Mouse (Mus musculus): Measurements from ENCODE around the gene Rhobtb1. TPM values are rescaled to one million over a fixed set of nuclear protein-coding genes. Genes with fewer than 3 reads are reported as not detected.

The Rhobtb1 gene
- polyA plus RNA-seq, 1 experiment from 2014 or later: 16.1 TPM

- Histone ChIP-seq H3K4me3 (ENCODE audit: low read depth, low read length) (no peak overlapping the region), H3K9me3 (ENCODE audit: control insufficient read depth, low read length) (no peaks in the 10 kb centered on the region), H3K9ac (ENCODE audit: low read length) (no peak overlapping the region), H3K4me1 (ENCODE audit: control insufficient read depth, insufficient read depth, low read length) (no peaks in the 10 kb centered on the region), H3K27ac (ENCODE audit: low read depth, low read length) (no peak overlapping the region), H3K27me3 (ENCODE audit: control insufficient read depth, insufficient read depth, low read length) (no peaks in the 10 kb centered on the region), H3K4me2 (ENCODE audit: low read depth) (no peak overlapping the region), H3K36me3 (ENCODE audit: control insufficient read depth, insufficient read depth, low read length) (no peaks in the 10 kb centered on the region)
- ATAC-seq (ENCODE audit: insufficient read depth, low FRiP score, low TSS enrichment) (no peak), DNase-seq (ENCODE audit: low spot score) (no peak)
- 89% methylated on average over 6 of the region's 6 CpGs for WGBS
These were observed 5.2 kb downstream of the Rhobtb1 start for GRCm38 (mm10) chr10:69156462-69156861.

GRCm38 (mm10) chr10:69157471-69157870 lies 6.2 kb downstream of the Rhobtb1 start:
- Histone ChIP-seq H3K27ac (ENCODE audit: low read depth, low read length) (no peak overlapping the region), H3K36me3 (ENCODE audit: control insufficient read depth, insufficient read depth, low read length) (no peaks in the 10 kb centered on the region), H3K4me2 (ENCODE audit: low read depth) (no peak overlapping the region), H3K4me1 (ENCODE audit: control insufficient read depth, insufficient read depth, low read length) (no peaks in the 10 kb centered on the region), H3K27me3 (ENCODE audit: control insufficient read depth, insufficient read depth, low read length) (no peaks in the 10 kb centered on the region), H3K9me3 (ENCODE audit: control insufficient read depth, low read length) (no peaks in the 10 kb centered on the region), H3K4me3 (ENCODE audit: low read depth, low read length) (no peak overlapping the region), H3K9ac (ENCODE audit: low read length) (no peak overlapping the region)
- WGBS: 81% methylated on average over 2 of the region's 2 CpGs
- DNase-seq (ENCODE audit: low spot score) (no peak), ATAC-seq (ENCODE audit: insufficient read depth, low FRiP score, low TSS enrichment) (no peak)

- 86% methylated on average over 2 of the region's 2 CpGs for WGBS
- no peak overlapping the region for H3K4me3 ChIP-seq (ENCODE audit: low read depth, low read length)
- H3K4me1 ChIP-seq (ENCODE audit: control insufficient read depth, insufficient read depth, low read length): no peaks in the 10 kb centered on the region
- ATAC-seq (ENCODE audit: insufficient read depth, low FRiP score, low TSS enrichment) (no peak), DNase-seq (ENCODE audit: low spot score) (no peak)
- H3K27ac ChIP-seq (ENCODE audit: low read depth, low read length): no peak overlapping the region
- H3K36me3 ChIP-seq (ENCODE audit: control insufficient read depth, insufficient read depth, low read length): no peaks in the 10 kb centered on the region
- H3K27me3 ChIP-seq (ENCODE audit: control insufficient read depth, insufficient read depth, low read length): no peaks in the 10 kb centered on the region
- no peaks in the 10 kb centered on the region for H3K9me3 ChIP-seq (ENCODE audit: control insufficient read depth, low read length)
- H3K4me2 ChIP-seq (ENCODE audit: low read depth): no peak overlapping the region
- no peak overlapping the region for H3K9ac ChIP-seq (ENCODE audit: low read length)
These were observed 9.6 kb downstream of the Rhobtb1 start for GRCm38 (mm10) chr10:69160877-69161276.

GRCm38 (mm10) chr10:69161503-69161902 lies 10.3 kb downstream of the Rhobtb1 start:
- 88% methylated on average over 3 of the region's 3 CpGs for WGBS
- no peak for ATAC-seq (ENCODE audit: insufficient read depth, low FRiP score, low TSS enrichment)
- DNase-seq (ENCODE audit: low spot score): no peak

GRCm38 (mm10) chr10:69162577-69162976 lies 11.3 kb downstream of the Rhobtb1 start:
- Histone ChIP-seq H3K9me3 (ENCODE audit: control insufficient read depth, low read length) (no peaks in the 10 kb centered on the region), H3K9ac (ENCODE audit: low read length) (no peak overlapping the region), H3K4me1 (ENCODE audit: control insufficient read depth, insufficient read depth, low read length) (no peaks in the 10 kb centered on the region), H3K4me2 (ENCODE audit: low read depth) (no peak overlapping the region), H3K4me3 (ENCODE audit: low read depth, low read length) (no peak overlapping the region), H3K27me3 (ENCODE audit: control insufficient read depth, insufficient read depth, low read length) (no peaks in the 10 kb centered on the region), H3K36me3 (ENCODE audit: control insufficient read depth, insufficient read depth, low read length) (no peaks in the 10 kb centered on the region), H3K27ac (ENCODE audit: low read depth, low read length) (no peak overlapping the region)
- ATAC-seq (ENCODE audit: insufficient read depth, low FRiP score, low TSS enrichment) (no peak), DNase-seq (ENCODE audit: low spot score) (no peak)
- 89% methylated on average over 5 of the region's 5 CpGs for WGBS

More at GRCm38 (mm10) chr10:69161503-69161902, 10.3 kb downstream of the Rhobtb1 start:
- H3K27ac ChIP-seq (ENCODE audit: low read depth, low read length): no peak overlapping the region
- H3K36me3 ChIP-seq (ENCODE audit: control insufficient read depth, insufficient read depth, low read length): no peaks in the 10 kb centered on the region
- no peak overlapping the region for H3K4me3 ChIP-seq (ENCODE audit: low read depth, low read length)
- no peaks in the 10 kb centered on the region for H3K4me1 ChIP-seq (ENCODE audit: control insufficient read depth, insufficient read depth, low read length)
- H3K4me2 ChIP-seq (ENCODE audit: low read depth): no peak overlapping the region
- no peak overlapping the region for H3K9ac ChIP-seq (ENCODE audit: low read length)
- no peaks in the 10 kb centered on the region for H3K27me3 ChIP-seq (ENCODE audit: control insufficient read depth, insufficient read depth, low read length)
- H3K9me3 ChIP-seq (ENCODE audit: control insufficient read depth, low read length): no peaks in the 10 kb centered on the region

GRCm38 (mm10) chr10:69163216-69163615 lies 12.0 kb downstream of the Rhobtb1 start:
- Histone ChIP-seq H3K4me1 (ENCODE audit: control insufficient read depth, insufficient read depth, low read length) (no peaks in the 10 kb centered on the region), H3K36me3 (ENCODE audit: control insufficient read depth, insufficient read depth, low read length) (no peaks in the 10 kb centered on the region), H3K4me2 (ENCODE audit: low read depth) (no peak overlapping the region), H3K27me3 (ENCODE audit: control insufficient read depth, insufficient read depth, low read length) (no peaks in the 10 kb centered on the region), H3K4me3 (ENCODE audit: low read depth, low read length) (no peak overlapping the region), H3K9me3 (ENCODE audit: control insufficient read depth, low read length) (no peaks in the 10 kb centered on the region), H3K27ac (ENCODE audit: low read depth, low read length) (no peak overlapping the region), H3K9ac (ENCODE audit: low read length) (no peak overlapping the region)
- DNase-seq (ENCODE audit: low spot score) (no peak), ATAC-seq (ENCODE audit: insufficient read depth, low FRiP score, low TSS enrichment) (no peak)
- WGBS: 93% methylated on average over 5 of the region's 5 CpGs

- DNase-seq (ENCODE audit: low spot score): no peak
- no peaks in the 10 kb centered on the region for H3K27me3 ChIP-seq (ENCODE audit: control insufficient read depth, insufficient read depth, low read length)
- no peak for ATAC-seq (ENCODE audit: insufficient read depth, low FRiP score, low TSS enrichment)
- no peak overlapping the region for H3K27ac ChIP-seq (ENCODE audit: low read depth, low read length)
- H3K9me3 ChIP-seq (ENCODE audit: control insufficient read depth, low read length): no peaks in the 10 kb centered on the region
- no peak overlapping the region for H3K4me2 ChIP-seq (ENCODE audit: low read depth)
- no peaks in the 10 kb centered on the region for H3K36me3 ChIP-seq (ENCODE audit: control insufficient read depth, insufficient read depth, low read length)
- 67% methylated on average over 7 of the region's 7 CpGs for WGBS
- H3K4me3 ChIP-seq (ENCODE audit: low read depth, low read length): no peak overlapping the region
- no peak overlapping the region for H3K9ac ChIP-seq (ENCODE audit: low read length)
- no peaks in the 10 kb centered on the region for H3K4me1 ChIP-seq (ENCODE audit: control insufficient read depth, insufficient read depth, low read length)
These were observed 13.9 kb downstream of the Rhobtb1 start for GRCm38 (mm10) chr10:69165125-69165524.

- Histone ChIP-seq H3K4me3 (ENCODE audit: low read depth, low read length) (no peak overlapping the region), H3K36me3 (ENCODE audit: control insufficient read depth, insufficient read depth, low read length) (no peaks in the 10 kb centered on the region), H3K27ac (ENCODE audit: low read depth, low read length) (no peak overlapping the region), H3K9me3 (ENCODE audit: control insufficient read depth, low read length) (no peaks in the 10 kb centered on the region), H3K4me1 (ENCODE audit: control insufficient read depth, insufficient read depth, low read length) (no peaks in the 10 kb centered on the region), H3K27me3 (ENCODE audit: control insufficient read depth, insufficient read depth, low read length) (no peaks in the 10 kb centered on the region), H3K4me2 (ENCODE audit: low read depth) (no peak overlapping the region), H3K9ac (ENCODE audit: low read length) (no peak overlapping the region)
- no peak for ATAC-seq (ENCODE audit: insufficient read depth, low FRiP score, low TSS enrichment)
- DNase-seq (ENCODE audit: low spot score): no peak
- 86% methylated on average over 3 of the region's 3 CpGs for WGBS
These were observed 14.6 kb downstream of the Rhobtb1 start for GRCm38 (mm10) chr10:69165847-69166246.

GRCm38 (mm10) chr10:69166514-69166913 lies 15.3 kb downstream of the Rhobtb1 start:
- Histone ChIP-seq H3K27me3 (ENCODE audit: control insufficient read depth, insufficient read depth, low read length) (no peaks in the 10 kb centered on the region), H3K36me3 (ENCODE audit: control insufficient read depth, insufficient read depth, low read length) (no peaks in the 10 kb centered on the region), H3K4me3 (ENCODE audit: low read depth, low read length) (no peak overlapping the region), H3K4me2 (ENCODE audit: low read depth) (no peak overlapping the region), H3K9me3 (ENCODE audit: control insufficient read depth, low read length) (no peaks in the 10 kb centered on the region), H3K4me1 (ENCODE audit: control insufficient read depth, insufficient read depth, low read length) (no peaks in the 10 kb centered on the region), H3K27ac (ENCODE audit: low read depth, low read length) (no peak overlapping the region), H3K9ac (ENCODE audit: low read length) (no peak overlapping the region)
- DNase-seq (ENCODE audit: low spot score): no peak
- ATAC-seq (ENCODE audit: insufficient read depth, low FRiP score, low TSS enrichment): no peak
- 86% methylated on average over 12 of the region's 12 CpGs for whole genome bisulfite sequencing
